Mouse (Mus musculus): ENCODE results near the gene 4930556J24Rik.
"Not testable (repeated sequence)": the region's sequence is repeated elsewhere in the genome, so short reads cannot be mapped to it uniquely, and the experiment has no call there.

Gene 4930556J24Rik

GRCm38 (mm10) chr11:3973081-3973480 is 3.5 kb downstream of the 4930556J24Rik start:
- DNase-seq (ENCODE audit: low spot score), result no peak

- no peak for DNase-seq (ENCODE audit: low spot score)
Measured at GRCm38 (mm10) chr11:3970361-3970760, 6.2 kb downstream of the 4930556J24Rik start.

GRCm38 (mm10) chr11:3969837-3970236 is 6.7 kb downstream of the 4930556J24Rik start:
- DNase-seq (ENCODE audit: low spot score), result no peak

DNA sequence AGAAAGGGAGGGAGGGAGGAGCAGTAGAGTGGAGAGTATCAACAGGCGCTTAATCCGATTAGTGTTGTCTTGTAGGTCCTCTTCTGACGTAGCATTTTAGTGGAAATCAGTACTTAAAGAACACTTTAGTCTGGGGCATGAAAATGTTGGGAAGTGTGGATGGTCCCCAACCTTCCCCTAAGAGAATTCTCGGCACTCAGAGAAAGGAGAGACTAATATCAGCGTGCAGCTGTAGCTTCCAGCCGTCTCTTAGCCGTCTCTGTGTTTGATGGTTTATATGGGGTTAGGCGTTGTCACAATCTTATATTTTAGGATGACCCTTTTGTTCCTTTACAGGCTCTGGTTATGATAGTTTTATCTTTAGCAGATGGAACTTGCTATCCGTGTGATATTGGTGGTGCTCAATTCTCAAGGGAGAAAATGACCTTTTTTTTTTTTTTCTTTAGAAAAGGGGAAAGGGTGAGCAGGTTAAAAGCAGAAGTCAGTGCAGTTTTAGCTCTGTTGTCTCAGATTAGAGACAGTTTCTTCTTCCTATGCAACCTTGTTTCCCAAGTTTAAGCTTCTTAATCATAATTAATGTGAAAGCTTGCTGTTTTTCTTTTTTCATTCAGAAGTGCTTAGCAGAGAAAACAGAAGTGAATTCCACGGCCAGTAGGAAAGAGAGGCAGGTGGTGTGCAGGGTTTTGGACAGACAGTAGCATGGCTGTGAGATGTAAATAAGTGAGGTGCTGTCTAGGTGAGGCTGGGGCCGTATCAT is 12.0 kb downstream of the 4930556J24Rik start:
- DNase-seq (ENCODE audit: low spot score), result no peak

DNA sequence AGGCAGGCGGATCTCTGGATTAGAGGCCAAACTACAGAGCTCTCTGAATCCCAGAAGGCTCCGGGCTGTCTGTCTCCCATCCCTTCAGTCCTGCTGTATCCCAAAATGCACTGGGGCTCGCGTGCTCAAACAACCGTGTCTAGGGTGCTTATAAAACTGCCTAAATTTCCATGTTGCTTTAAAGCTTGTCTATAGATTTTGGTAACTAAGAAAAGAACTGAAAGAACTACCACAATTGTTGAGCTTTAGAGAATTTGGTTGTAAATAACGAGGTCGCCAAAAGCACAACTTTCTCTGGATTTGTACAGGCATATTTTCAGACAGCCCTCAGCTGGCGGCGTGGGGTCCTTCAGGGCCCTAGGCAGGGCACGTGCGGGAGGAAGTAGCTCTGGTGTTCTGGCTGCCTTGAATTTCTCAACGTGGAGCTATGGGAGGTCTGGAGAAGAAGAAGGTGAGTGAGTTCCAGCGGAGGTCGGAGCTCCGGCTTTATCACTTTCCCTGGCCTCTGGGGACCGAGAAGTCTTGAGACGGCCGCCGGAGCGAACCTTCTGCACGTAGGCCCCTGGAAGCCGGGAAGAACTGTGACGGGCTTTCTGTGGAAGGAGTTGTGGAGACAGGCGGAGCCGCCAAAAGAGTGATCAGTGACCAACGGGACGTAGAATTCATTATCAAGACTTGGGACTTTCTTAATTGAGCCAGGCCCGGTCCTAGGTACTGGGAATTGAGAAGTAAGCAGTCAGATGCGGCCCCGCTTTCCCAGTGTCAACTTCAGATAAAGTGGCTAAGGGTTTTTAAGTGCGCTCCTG is 12.8 kb downstream of the 4930556J24Rik start, which contains the start of gene Pes1:
TSS of gene Pes1 (plus strand) at position 366 of the 806 bp plus-strand sequence.
- DNase-seq (ENCODE audit: low spot score), result peak; percentile 90

- DNase-seq (ENCODE audit: low spot score), result no peak
Measured at GRCm38 (mm10) chr11:3963155-3963554, 13.4 kb downstream of the 4930556J24Rik start.

DNA sequence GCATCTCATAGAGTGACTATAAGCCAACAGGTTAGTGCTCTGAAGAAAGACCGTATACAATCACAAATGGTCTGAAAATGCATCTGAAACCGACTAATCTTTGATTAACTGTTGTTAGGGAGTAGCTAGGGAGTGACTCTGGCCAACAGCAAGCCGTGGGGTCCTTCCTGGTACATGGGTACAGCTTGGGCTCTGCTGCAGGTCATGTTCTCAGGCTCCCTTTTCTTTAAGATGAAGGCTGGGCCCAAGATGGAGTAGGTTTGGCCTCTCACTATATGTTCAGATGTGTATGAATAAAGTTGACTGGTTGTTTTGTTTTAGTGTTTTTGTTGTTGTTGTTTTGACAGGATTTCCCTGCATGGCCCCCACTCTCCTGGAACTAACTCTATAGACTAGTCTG is 14.8 kb downstream of the 4930556J24Rik start:
- no peak for DNase-seq (ENCODE audit: low spot score)

- no peak for DNase-seq (ENCODE audit: low spot score)
Measured at GRCm38 (mm10) chr11:3960901-3961300, 15.7 kb downstream of the 4930556J24Rik start.

DNA sequence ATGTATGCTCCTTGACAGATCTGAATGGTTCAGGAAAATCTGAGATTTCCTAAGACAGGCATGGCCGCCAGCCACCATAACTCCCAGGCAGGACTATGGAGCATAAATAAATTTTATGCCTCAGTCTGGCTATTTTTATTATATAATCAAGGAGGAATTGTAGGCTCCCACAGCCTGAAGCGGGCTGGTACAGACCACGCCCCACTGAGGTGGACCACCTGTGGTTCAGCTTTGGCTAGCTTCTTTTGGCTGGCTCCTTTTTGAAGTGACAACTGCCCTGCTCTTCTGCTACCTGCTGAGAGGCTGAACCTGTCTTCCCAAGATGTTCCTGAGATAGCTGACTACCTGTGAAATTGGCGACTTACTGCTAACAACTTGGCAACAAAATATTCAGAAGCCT is 21.2 kb downstream of the 4930556J24Rik start:
- not testable (repeated sequence) for DNase-seq (ENCODE audit: low spot score)

DNA sequence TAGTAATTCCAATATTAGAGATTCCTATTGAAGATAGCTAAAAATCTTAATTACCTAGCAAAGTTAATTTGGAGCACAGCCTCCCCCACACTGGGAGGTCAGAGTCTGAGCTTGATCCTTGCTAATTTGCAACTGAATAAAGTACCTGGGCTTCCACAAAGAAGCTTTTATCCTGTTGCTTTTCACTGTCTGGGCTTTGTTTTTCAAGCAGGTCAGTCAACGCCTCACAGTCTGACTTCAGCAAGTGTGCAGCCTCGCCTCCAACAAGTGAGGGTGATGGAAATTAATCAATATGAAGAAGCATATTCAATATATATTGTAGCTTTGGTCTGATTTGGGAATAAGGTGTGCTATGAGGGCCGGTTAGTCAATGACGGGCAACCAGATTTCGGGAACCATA is 21.7 kb downstream of the 4930556J24Rik start:
- not testable (repeated sequence) for DNase-seq (ENCODE audit: low spot score)

DNA sequence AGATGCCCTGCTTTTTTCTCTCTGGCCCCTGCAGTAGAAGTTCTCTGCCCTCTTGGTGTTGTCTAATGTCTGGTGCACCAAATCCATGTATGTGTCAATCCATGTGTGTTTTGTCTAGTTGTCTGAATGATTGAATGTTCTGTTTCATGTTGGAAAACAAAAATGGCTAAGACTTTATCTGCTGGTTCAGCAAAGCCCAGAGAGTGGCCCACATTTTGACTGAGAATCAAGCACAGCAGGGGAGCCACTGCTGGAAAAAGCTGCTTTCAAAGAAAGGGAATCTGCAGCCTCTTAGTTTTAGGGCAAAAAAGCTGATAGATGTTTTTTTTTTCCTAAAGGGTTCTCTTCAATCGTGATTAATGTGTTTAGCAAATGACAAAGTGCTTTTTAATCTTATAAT is 30.2 kb downstream of the 4930556J24Rik start:
- no peak for DNase-seq (ENCODE audit: low spot score)

DNA sequence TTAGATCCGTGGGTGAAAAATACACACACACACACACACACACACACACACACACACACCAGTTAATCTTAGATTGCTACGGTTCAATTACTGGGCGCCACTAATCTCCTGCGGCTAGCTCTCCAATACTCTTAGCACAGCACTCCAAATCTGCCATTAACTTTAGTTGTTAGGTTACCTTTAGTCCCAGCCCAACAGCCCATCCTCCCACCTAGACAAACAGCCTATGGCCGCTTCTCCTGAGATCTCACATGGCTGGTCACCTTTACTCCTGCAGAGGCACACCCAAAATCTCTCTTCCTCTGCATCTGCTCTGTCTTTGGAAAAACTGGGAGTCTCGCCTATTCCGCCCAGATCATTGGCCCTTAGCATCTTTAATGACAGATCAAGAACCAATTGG is 35.2 kb downstream of the 4930556J24Rik start:
- no peak for DNase-seq (ENCODE audit: low spot score)

- no peak for DNase-seq (ENCODE audit: low spot score)
Measured at GRCm38 (mm10) chr11:3937321-3937874, 39.2 kb downstream of the 4930556J24Rik start.

GRCm38 (mm10) chr11:3936318-3936717 is 40.3 kb downstream of the 4930556J24Rik start:
- peak; percentile 20 for DNase-seq (ENCODE audit: low spot score)

GRCm38 (mm10) chr11:3935135-3935534 is 41.4 kb downstream of the 4930556J24Rik start:
- no peak for DNase-seq (ENCODE audit: low spot score)

- no peak for DNase-seq (ENCODE audit: low spot score)
Measured at GRCm38 (mm10) chr11:3933756-3934285, 42.8 kb downstream of the 4930556J24Rik start.

GRCm38 (mm10) chr11:3931511-3932211 is 44.9 kb downstream of the 4930556J24Rik start, which contains the start of gene Tcn2:
Gene Tcn2, minus strand, starts transcription at chr11:3932159.
- DNase-seq (ENCODE audit: low spot score), result peak; percentile 67

- no peak for DNase-seq (ENCODE audit: low spot score)
Measured at GRCm38 (mm10) chr11:3930931-3931330, 45.6 kb downstream of the 4930556J24Rik start.

DNA sequence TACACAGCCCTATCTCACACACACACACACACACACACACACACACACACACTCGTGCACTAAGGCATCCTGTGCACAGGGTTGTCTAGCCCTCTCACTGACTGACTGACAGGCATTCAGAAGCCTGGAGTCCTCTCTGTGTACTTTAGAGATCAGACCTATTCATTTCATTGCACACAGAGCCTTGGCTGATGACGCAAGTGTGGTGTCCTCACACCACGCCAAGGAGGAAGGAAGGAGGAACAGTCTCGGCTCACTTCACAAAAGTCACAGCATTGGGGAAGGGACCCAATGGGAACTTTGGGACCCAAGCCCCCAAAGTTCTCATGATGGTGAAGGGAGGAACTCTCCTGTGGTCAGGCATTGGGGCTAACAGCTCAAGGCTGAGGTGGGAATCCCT is 46.6 kb downstream of the 4930556J24Rik start:
- DNase-seq (ENCODE audit: low spot score), result no peak

DNA sequence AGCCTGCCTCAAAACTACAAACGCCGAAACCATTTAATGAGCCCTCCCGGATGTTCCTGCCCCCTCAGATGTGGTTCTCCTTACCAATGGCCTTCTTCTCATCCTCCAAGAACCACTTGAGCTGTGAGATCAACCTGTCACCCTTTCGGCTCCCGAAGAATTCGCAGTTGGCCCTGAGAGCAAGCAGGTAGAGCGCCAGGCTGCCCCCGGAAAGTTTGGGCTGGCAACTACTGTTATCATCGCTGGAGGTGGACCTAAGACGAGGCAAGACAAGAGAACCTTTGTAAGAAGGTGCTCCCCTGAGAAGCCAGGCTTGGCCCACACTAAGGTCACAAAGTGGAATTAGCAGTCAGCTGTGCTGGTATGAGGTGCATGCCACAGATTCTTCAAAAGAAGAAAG is 50.7 kb downstream of the 4930556J24Rik start:
- no peak for DNase-seq (ENCODE audit: low spot score)

GRCm38 (mm10) chr11:3922731-3923130 is 53.8 kb downstream of the 4930556J24Rik start:
- no peak for DNase-seq (ENCODE audit: low spot score)

DNA sequence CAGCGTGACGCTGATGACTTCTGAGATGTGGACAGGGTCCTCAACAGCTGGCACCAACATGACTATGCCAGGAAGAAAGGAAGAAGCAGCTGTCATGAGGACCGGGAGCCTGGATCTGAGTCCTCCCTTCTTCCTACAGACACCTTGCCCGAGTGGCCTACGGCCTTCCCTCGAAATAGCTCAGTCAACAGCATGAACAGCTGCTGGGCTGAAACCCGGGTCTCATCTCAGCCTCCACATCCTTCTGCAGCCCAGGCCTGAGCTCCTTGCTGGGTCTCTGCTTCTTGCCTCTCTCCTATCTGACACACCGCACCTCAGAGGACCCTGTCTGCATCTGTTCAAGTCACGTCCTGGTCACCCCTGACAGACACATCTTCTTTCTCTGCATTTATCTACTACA is 54.5 kb downstream of the 4930556J24Rik start:
- DNase-seq (ENCODE audit: low spot score), result no peak
